Mouse (Mus musculus) cerebellum, adult 2 months (tissue): ENCODE measurements at regions not wholly inside any gene's neighbourhood (a gene's known extent, or its start where the extent isn't known, plus 50 kb on each side); places are given as distances from the start of the nearest gene placed in this dataset.

ENCODE experiments used
- CTCF ChIP-seq: fragments of 200-500 bp; IDR thresholded peaks from 2 replicates; pipeline ENCODE4 v1.5.1; 2011; ENCODE audit warnings: low read depth, mild to moderate bottlenecking, control low read depth, low read length, moderate library complexity, borderline replicate concordance; ENCODE audit not compliant: insufficient read depth
- POLR2A ChIP-seq: fragments of 200-500 bp; IDR thresholded peaks from 2 replicates; pipeline ENCODE4 v1.6.1; 2011; ENCODE audit warnings: low read length, control low read depth, borderline replicate concordance; ENCODE audit not compliant: insufficient read depth

DNA sequence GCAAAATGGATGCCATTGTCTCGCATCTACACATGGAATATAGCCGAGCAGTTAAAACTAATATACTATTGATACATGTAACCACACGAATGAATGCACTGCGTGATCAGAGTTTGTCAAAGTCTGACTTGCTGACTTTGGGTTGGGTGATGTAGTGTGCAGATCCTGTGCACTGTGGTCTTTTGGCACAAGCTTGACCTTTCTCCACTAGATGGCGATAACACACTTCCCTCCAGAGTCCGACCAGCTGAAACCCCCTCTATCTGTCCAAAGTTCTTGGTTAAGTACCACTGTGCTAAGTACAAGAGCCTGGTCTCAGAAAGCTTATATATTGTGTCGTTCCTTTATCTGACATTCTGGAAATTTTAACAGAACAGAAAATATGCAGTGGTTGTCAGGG is 84.9 kb upstream of the Mctp2 start:
- no peak for TF ChIP-seq POLR2A
- TF ChIP-seq CTCF = peak; percentile 46; the same call in 1 of the 2 replicates
